8 mouse cellular contexts compared by ENCODE assay signal in the genomic region with DNA sequence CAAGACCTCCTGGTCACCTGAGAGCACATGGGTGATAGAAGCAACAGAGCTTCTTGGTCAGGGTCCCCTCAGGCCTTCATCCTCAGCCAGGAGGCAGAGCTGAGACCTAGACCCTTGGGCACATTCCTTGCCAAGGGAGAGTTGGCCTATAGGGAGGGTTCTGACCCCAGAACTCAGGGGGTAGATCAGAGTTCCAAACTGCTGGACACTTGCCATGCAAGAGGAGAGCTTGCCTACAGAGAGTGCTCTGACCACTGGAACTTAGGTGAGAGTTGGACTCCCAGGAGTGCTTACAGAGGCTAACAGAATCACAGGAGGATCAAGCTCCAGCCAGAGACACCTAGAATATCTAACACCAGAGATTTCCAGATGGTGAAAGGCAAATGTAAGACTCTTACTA. TPM values are rescaled to one million over a fixed set of nuclear protein-coding genes. Genes with fewer than 3 reads are reported as not detected.
A peak's percentile ranks its signal among the peaks of the same experiment; 100 is the strongest.
DNase-seq lines count a peak whose midpoint lies in the region; TF ChIP-seq lines count a peak whose summit lies in the region.
"Not testable (repeated sequence)": the region's sequence is repeated elsewhere in the genome, so short reads cannot be mapped to it uniquely, and the experiment has no call there.
"Had no signal": no experiment of that assay in that cellular context is flagged by ENCODE, and none has a peak within 500 bp of the region (broad histone marks: within the 10 kb centered on the region; RNA-seq: fewer than 3 reads in every experiment).

No protein-coding gene starts in this region.

- H3K4me3 ChIP-seq in kidney, adult 2 months (ENCODE audit: insufficient read depth, low read depth, low read length); liver, adult 2 months (ENCODE audit: insufficient read depth, low read depth, low read length): not testable (repeated sequence)

- peak overlapping the region; percentile 76; the same call in 1 of the 2 replicates for H3K27ac ChIP-seq in kidney, adult 2 months (ENCODE audit: insufficient read depth, low read depth, low read length)
- H3K27ac ChIP-seq in liver, adult 2 months (replicated peaks; ENCODE audit: insufficient read depth, low read depth, low read length), result peak overlapping the region; percentile 37

- H3K9ac ChIP-seq in liver, adult 2 months (ENCODE audit: low read depth, low read length), result not testable (repeated sequence)

- not testable (repeated sequence) for H3K36me3 ChIP-seq in kidney, adult 2 months (ENCODE audit: control insufficient read depth, insufficient read depth, low read length); liver, adult 2 months (ENCODE audit: control insufficient read depth, insufficient read depth, low read length)

- not testable (repeated sequence) for TF ChIP-seq CTCF in kidney, adult 2 months (conservative IDR thresholded peaks at IDR 0.05; ENCODE audit: insufficient read depth, insufficient read length, low read depth, low read length); liver, adult 2 months (IDR thresholded peaks at IDR 0.05; ENCODE audit: low read depth, low read length)

- H3K4me1 ChIP-seq in kidney, adult 2 months (ENCODE audit: control insufficient read depth, insufficient read depth, low read length); liver, adult 2 months (ENCODE audit: control insufficient read depth, insufficient read depth, low read length): not testable (repeated sequence)

- not testable (repeated sequence) for H3K27me3 ChIP-seq in kidney, adult 2 months (replicated peaks; ENCODE audit: control insufficient read depth, insufficient read depth, low read length); liver, adult 2 months (ENCODE audit: control insufficient read depth, insufficient read depth, low read length)

- peak; percentile 17 for DNase-seq in kidney, adult 11 months
- peak; percentile 50 for DNase-seq in kidney, adult 2 months
- DNase-seq in kidney, adult 9 months, result peak; percentile 50
- DNase-seq in kidney, postnatal 25 days, result peak; percentile 21 to 42
- DNase-seq in liver, adult 2 months (ENCODE audit: extremely low read depth, low read depth, low spot score), result peak; percentile 53

- TF ChIP-seq POLR2A in kidney, adult 2 months (IDR thresholded peaks at IDR 0.05; ENCODE audit: low read depth, low read length); liver, adult 2 months (IDR thresholded peaks at IDR 0.05; ENCODE audit: extremely low read depth, insufficient read depth, low read length): not testable (repeated sequence)

- not testable (repeated sequence) for H3K79me2 ChIP-seq in liver, adult 2 months (ENCODE audit: control insufficient read depth, insufficient read depth, low read length)

RNA-seq across cellular contexts. Expression of a gene that starts 29.8 kb away (rescaled TPM):
- 3.2 and 5.6 TPM in 2 replicates for polyA plus RNA-seq in kidney, adult 2 months (2012; rRNA removed)
- 27.7 and 46.7 TPM in 2 replicates for total RNA-seq in liver, adult 2 months (2014; rRNA removed)
- polyA plus RNA-seq in liver, adult 2 months (2012; rRNA removed), result 2.3 and 3.0 TPM in 2 replicates
- total RNA-seq: G1E had no signal
- polyA plus RNA-seq: activated CD4-positive, CD25-positive, alpha-beta regulatory T cell, adult 4 months; CD4-positive, CD25-positive, alpha-beta regulatory T cell, adult 4 months; G1E had no signal
